Mouse (Mus musculus): ENCODE measurements around the gene Akr1c14. TPM values are rescaled to one million over a fixed set of nuclear protein-coding genes. Genes with fewer than 3 reads are reported as not detected.

Gene Akr1c14
- polyA plus RNA-seq, 1 experiment from 2014 or later = 1.9 TPM

GRCm38 (mm10) chr13:4133070-4133469 lies 84.3 kb downstream of the Akr1c14 start:
- no peak for ATAC-seq (ENCODE audit: low FRiP score, low TSS enrichment)
- no peaks in the 10 kb centered on the region for H3K9me3 ChIP-seq (ENCODE audit: control insufficient read depth, low read length)
- no peaks in the 10 kb centered on the region for H3K36me3 ChIP-seq (ENCODE audit: control insufficient read depth, insufficient read depth, low read length)

More at GRCm38 (mm10) chr13:4133070-4133469, 84.3 kb downstream of the Akr1c14 start:
- Histone ChIP-seq H3K4me2 (replicated peaks; ENCODE audit: low read depth, low read length) (no peak overlapping the region), H3K27ac (ENCODE audit: low read depth, low read length) (no peak overlapping the region), H3K4me3 (ENCODE audit: low read length) (no peak overlapping the region), H3K9ac (ENCODE audit: low read depth, low read length) (no peak overlapping the region), H3K4me1 (ENCODE audit: control insufficient read depth, insufficient read depth, low read length) (no peaks in the 10 kb centered on the region), H3K27me3 (ENCODE audit: control insufficient read depth, insufficient read depth, low read length) (no peaks in the 10 kb centered on the region)
- WGBS = 38% methylated on average over 2 of the region's 2 CpGs

Other genes starting within 250 kb of the Akr1c14 start
- 0.84 and 1.3 TPM in 2 replicates for gene Calml3, start 244.7 kb upstream of the Akr1c14 start, polyA plus RNA-seq (2014; fragmentation: Nextera tagmentation; extraction: Ambion mirVana)
- not detected in 2 replicates for gene Calm4, start 211.3 kb upstream of the Akr1c14 start, polyA plus RNA-seq (2014; fragmentation: Nextera tagmentation; extraction: Ambion mirVana)
- gene Calm5, start 194.8 kb upstream of the Akr1c14 start, polyA plus RNA-seq (2014; fragmentation: Nextera tagmentation; extraction: Ambion mirVana) = not detected in 2 replicates
- 28.5 and 43.9 TPM in 2 replicates for gene Net1, start 130.8 kb upstream of the Akr1c14 start, polyA plus RNA-seq (2014; fragmentation: Nextera tagmentation; extraction: Ambion mirVana)
- not detected in 2 replicates for gene Tubal3, start 130.7 kb upstream of the Akr1c14 start, polyA plus RNA-seq (2014; fragmentation: Nextera tagmentation; extraction: Ambion mirVana)
- gene Ucn3, start 103.7 kb upstream of the Akr1c14 start, polyA plus RNA-seq (2014; fragmentation: Nextera tagmentation; extraction: Ambion mirVana) = not detected in 2 replicates
- 3.0 and 4.5 TPM in 2 replicates for gene Akr1c18, start 101.6 kb downstream of the Akr1c14 start, polyA plus RNA-seq (2014; fragmentation: Nextera tagmentation; extraction: Ambion mirVana)
- gene Akr1c13, start 142.1 kb downstream of the Akr1c14 start, polyA plus RNA-seq (2014; fragmentation: Nextera tagmentation; extraction: Ambion mirVana) = 6.3 and 7.7 TPM in 2 replicates
- gene Akr1c19, start 179.7 kb downstream of the Akr1c14 start, polyA plus RNA-seq (2014; fragmentation: Nextera tagmentation; extraction: Ambion mirVana) = 16.5 and 18.8 TPM in 2 replicates
- 2.4 and 2.5 TPM in 2 replicates for gene Akr1c12, start 230.4 kb downstream of the Akr1c14 start, polyA plus RNA-seq (2014; fragmentation: Nextera tagmentation; extraction: Ambion mirVana)

Measured in kidney, embryonic 14.5 days (tissue).